Mouse (Mus musculus) adrenal gland, adult 18-20 months (tissue): Measurements from ENCODE around the gene Mpig6b. TPM values are rescaled to one million over a fixed set of nuclear protein-coding genes. Genes with fewer than 3 reads are reported as not detected.
A peak's percentile ranks its signal among the peaks of the same experiment; 100 is the strongest.

ENCODE experiments used
- DNase-seq, 2 experiments: peaks; one replicate each; pipeline ENCODE4 v3.0.0; 2021 to 2022; ENCODE audit warnings: low spot score in 2 of 2
- total RNA-seq, 2 experiments: library from RNA; stranded (reverse); gene quantifications; 1 replicate in 1 of 2; 2 replicates in 1 of 2; pipeline ENCODE4 v1.2.3; 2021

The Mpig6b gene
- total RNA-seq, 2 experiments from 2014 or later = 0.13 to 0.22 TPM

DNA sequence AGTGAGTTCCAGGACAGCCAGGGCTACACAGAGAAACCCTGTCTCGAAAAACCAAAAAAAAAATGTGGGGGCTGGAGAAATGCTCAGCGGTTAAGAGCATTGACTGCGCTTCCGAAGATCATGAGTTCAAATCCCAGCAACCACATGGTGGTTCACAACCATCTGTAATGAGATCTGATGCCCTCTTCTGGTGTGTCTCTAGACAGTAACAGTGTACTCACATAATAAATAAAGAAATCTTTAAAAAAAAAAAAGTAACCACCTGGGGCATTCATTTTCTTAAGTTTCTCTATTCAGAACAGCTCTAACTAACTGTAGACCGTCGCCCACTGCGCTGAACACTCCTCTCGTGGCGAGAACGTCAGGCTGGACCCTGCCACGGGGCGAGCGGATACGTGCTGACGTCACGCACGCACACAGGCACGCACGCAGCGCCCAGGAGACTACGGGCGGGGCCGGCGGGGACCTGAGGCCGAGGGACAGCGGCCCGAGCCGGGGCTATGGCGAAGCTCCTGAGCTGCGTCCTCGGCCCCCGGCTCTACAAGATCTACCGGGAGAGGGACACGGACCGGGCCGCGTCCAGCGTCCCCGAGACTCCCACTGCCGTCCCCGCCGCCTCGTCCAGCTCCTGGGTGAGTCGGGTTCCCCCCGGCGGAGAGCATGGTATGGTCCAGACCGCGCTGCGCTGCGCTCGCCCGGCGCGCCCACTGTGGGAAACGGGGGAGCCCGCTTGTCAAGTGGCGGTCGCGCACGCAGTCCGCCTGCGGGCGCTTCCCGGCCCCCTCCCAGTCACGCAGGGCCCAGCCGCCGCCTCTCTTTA, 23.1 kb upstream of the Mpig6b start, which contains the start of gene Abhd16a:
Gene Abhd16a (plus strand): TSS at position 439 of the 820 bp plus-strand sequence.
- DNase-seq = peak; percentile 89

DNA sequence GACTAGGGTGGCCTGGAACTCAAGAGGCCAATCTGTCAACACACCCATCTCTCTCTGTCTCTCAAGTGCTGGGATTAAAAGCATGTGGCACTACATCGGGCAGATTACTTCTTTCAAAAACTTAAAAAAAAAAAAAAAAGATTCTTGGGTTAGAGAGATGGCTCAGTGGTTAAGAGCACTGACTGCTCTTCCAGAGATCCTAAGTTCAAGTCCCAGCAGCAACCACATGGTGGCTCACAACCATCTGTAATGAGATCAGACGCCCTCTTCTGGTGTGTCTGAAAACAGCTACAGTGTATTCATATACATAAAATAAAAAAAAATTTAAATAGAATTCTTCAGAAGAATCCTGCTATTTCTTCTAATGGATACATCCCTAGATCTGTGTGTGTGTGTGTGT, 22.2 kb upstream of the Mpig6b start:
- no peak for DNase-seq

DNA sequence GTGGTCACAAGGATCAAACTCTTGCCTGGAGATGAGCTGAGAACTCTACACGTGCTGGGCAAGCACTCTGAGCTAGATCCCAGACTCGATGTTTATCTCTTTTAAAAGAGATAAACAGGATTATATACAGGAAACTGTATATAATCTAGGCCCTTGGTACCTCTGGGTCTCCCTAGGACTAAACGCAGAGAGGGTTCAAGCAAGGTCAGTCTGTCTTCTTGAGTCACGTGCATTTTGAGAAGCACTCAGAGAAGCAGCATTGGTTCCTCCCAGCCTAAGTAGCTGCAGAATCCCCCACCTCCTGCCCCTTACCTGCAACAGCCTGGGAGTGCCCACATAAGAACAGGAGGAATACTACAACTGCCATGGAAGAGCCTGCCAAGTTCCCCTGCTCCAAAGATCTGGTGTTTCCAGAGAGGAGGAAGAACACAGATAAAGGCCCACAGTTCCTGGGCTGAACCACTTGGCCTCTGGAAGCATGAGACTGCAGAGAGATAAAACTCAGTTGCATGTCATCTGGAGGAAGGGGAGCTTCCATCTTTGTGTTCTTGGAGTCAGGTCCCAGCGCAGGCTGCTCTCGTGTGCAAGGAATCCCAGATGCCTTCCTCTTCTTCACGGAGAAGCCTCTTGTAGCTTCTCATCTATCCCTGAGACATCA, 19.4 kb upstream of the Mpig6b start, which contains the start of gene Ly6g6f:
Gene Ly6g6f (minus strand): TSS at position 403 of the 658 bp plus-strand sequence.
- no peak for DNase-seq

DNA sequence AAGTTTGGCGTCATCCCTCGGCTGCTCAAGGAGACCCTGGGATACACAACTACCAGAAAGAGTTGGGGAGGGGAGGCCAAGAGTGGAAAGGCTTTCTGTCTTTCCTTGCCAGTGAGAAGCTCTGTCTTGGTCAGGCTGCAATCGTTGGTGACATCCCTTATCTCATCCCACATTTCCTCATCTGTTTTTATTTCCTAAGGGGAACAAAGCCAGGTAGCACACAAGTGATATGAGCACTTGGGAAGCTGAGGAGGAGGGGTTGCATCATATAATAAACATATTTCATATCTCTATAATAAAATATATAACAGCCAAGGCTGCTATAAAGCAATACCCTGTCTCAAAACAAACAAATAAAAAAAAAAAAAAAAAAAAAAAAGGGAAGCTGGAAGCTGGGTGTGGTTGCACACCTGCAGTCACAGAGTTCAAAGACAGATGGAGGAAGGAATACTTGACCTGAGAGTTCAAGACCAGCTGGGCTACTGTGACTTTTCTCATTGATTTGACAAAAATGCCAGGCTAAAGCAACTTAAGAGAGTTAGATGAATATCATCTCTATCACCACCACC, 18.0 kb upstream of the Mpig6b start:
- DNase-seq = no peak

DNA sequence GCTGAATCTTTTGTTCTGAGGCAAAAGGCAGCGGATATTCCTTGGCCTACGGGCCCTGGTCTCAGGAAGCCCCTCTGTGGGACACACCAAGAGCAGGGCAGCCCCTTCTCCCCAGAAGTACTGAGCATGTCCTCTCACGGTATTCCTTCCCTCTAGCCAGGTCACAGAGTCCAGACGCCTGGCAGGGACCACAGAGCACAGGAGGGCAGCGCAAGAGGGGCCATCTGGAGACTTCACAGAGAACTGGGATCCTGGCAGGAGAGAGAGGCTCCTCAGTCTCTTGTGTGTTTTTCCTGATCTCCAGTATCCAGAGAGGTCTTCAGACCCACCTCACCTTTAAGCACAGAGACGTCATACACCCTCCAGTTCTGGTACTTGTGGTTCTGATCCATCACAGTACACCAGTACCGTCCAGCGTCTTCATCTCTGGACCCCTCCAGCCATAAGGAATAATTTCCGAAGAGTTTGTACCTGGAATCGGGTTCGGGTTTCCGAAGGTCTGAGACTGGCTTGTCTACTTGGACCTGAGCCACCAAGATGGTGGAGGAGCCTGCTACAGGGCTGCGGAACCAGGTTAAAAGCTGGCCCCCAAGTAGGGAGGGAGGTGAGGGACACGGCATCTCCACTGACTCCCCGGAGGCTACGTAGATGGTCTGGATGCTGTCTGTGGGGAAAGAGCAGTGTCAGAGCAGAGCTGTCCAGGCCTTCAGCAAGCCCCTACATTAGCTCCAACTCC, 17.0 kb upstream of the Mpig6b start:
- DNase-seq = no peak

DNA sequence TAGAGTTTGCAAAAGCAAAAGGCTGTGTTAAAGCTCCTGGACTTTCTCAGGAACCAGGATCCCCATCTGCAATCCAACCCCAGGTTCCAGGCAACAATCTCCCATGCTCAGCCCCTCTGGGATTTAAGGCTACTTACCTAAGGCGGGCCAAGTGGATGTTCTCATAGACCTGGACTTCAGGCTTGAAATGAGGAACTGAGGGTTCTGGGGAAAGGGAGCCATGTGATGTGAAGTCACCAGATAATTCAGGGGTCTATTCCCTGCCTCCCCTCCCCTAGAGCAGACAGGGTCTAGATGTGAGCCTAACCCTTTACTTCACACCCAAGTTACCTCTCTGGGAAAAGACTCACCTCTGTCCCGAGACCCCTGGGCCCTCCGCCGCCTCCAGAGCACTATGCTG, 14.7 kb upstream of the Mpig6b start:
- no peak for DNase-seq

DNA sequence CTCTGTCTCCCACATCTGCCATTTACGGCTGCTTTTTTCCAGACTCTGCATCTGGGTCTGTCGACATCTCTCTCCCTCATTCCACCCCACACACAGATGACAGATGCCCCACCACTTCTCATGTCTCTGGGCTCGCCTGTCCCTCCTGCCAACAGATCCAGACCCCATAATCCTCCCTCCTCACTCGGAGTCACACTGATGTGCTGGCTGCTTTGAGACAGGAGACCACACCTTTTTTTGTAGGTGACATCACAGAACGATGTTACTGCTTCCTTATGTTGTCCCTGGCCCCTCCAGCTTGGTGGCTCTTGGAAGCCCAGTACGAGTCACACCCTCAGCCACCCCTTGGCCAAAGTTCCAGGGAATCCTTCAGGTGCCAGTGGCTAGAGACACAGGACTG, 14.3 kb upstream of the Mpig6b start:
- no peak for DNase-seq

DNA sequence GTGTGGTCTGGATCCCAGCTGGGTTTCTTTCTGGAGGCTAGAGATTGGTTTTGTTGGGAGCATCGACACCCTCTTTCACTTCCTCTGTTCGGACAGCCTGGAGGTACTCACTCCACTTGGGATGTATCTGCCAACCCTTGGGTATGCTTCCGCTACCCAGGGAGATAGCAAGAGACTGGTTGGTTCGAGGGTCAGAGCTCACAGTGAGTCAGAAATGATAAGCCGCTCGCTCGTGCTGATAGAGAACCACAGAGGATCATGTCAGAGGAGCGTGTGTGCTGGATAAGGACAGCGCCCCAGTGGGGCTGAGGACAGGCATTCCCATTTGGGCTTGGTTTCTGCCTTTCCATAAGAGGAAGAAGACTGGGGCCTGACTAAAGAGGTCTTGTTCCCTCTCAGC, 13.8 kb upstream of the Mpig6b start:
- DNase-seq = no peak

DNA sequence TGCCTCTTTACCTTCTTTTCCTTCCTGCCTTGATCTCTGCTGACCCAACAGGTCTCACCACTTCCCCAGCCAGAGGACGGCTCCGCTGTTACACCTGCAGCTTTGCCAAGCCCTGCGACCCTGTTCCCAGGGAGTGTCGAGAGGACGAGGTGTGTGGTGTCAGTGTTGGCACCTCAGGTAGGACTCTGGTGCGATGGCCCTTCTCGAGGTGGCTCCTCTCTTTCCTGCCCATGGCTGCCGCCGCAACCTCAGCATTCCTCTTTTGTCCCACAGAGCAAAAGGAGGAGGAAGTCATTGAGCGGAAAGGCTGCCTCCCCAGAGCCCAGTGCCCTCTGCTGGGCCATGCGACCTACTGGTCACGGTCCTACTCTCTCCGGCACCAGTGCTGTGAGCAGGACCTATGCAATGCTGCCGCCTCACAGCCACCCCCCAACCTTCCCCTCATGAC, 11.8 kb upstream of the Mpig6b start, which contains the start of gene Ly6g6d:
Gene Ly6g6d (minus strand): TSS at position 280 of the 448 bp plus-strand sequence.
- no peak for DNase-seq

DNA sequence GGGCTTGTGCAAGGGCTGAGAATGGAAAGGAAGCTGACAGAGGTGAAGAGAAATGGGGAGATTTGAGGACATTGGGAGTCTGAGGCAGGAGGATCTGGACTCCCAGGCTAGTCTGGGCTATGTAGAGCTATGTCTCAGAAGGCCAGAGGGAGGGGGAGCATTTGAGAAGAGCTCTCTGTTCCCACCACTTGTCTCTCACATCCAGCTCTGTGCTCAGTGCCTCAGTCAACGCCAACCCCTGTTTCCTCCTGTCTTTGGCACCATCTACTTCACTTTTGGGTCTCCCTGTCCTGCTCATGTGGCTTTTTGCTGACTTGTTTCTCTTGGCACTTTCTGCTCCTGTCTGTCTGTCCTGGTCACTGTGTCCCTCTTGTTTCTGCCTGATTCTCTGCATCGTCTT, 11.3 kb upstream of the Mpig6b start:
- no peak for DNase-seq

DNA sequence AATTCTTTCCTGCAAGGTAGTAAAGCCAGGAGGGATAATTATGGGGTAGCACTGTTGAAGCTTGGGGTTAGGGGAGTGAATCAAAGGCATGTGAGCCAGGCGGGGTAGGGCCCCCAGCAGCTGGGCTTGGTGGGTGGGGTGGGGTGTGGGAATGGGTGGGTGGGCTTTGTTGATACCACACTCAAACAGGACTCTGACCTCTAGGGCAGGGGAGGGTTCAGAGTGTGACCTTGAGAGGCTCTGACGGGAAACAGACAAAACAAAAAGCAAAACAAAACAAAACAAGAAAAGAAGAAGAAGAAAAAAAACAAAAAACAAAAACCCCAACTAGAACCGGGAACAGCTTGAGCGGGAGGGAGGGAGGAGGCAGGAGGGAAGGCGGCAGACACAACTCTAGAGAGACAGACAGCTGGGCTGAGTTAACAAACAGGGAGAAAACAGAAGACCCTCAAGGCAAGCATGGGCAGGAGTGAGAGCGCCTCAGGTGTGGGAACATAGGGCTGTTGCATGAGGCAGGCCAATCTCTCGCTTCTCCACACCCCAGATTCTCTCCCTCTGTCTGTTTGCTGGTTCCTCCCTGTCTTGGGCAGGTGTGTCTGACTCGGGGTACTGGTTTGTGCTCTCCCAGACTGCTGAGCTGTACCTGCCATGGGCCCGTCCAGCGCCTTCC, 10.7 kb upstream of the Mpig6b start, which contains the start of gene Ly6g6e:
Gene Ly6g6e (plus strand): TSS at position 396 of the 670 bp plus-strand sequence.
- DNase-seq = no peak

DNA sequence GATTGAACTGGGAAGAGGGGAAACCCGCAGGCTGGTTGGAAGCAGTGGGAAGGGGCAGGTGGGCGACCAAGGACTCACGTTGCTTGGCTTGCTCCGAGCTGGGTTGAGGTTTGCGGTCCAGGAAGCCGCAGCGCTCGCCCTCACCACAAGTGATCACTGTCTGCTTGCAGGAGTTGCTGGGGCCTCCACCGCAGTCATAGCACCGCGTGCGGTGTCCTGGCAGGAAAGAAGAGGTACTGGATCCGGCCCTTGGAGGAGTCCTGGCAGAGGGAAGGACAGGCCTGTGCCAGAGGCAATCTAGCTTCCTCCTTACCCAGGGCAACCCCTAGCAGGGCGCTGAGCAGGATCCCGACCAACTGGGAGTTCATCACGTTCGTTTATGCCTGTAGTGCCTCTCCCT, 8.1 kb upstream of the Mpig6b start:
- no peak for DNase-seq

DNA sequence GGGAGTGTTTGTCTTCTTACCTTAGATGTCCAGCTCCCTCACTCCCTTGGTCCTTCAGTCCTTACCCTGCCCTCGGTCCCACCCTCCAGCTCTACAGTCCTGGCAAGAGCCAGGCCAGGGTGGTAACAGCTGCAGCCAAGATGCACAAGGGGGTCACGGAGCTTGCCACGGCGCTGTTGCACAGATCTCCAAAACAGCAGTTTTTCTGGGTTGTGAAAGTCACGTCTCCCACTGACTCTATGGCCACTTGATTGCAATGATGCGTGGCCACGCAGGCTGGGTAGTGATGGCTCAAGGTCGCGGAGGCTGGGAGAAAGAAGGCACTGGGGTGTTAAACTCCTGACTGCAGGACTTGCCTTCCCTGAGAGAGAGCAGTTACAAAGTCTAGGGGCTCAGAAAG, 5.5 kb upstream of the Mpig6b start:
- no peak for DNase-seq

DNA sequence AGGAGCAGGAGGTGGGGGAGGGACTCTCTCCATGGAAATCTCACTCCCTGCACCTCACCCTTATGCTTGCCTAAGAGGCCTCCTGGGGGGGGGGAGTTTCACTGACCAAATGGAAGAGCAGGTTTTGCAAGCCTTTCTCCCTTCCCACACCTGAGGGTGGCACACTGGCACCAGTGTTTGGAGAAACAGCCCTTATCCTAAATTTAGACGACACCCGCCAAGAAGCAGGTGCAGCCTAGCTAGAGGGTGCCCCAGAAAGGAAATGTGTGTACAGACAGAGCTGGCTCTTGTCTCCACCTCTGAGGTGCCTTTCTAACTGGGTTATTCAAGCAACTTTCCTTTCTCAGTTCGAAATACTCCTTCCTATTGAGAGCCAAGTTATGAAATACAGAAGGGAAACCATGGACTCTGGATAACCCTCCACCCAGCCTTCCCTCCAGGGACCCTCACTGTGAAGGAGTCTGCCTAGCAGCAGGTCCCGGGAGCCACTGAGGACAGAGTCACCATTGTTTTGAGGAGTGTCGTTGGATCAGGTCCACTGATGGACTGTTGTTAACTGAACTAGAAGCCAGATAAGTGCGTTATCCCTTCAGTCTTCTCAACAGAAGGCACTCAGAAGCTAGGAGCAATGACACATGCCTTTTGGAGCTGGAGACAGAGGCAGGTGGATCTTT, 4.7 kb upstream of the Mpig6b start:
- no peak for DNase-seq

DNA sequence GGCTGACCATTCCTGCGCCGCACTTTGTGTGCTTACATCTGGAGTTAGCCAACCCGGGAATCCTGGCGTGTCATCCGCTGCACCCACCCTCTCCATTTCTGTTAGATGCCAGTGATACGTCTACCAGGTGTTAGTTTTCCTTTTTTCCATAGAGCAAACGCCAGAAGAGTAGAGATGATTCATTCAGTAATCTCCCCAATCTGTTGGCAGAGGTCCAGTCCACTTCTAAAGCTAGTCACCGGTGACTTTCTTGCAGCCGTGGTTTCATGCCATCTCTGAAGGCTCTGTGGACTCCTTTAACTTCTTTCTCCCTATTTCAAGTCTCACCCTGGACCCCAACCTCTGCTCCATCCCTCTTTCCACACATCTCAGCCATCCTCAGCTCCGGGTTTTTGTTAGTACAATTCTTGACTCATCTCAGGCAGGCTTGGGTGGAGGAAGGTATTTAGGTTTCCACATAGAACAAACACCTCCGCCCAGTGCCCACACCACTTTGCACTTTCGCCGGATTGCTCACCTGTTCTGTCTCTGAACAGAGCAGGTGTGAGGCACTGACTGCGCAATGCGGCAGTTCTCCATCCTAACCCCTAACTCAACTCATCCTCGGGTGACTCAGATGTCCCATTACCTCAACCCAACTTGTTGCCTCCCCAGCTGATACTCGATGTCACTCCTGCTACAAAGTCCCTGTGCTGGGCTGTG, 2.4 kb upstream of the Mpig6b start:
- no peak for DNase-seq

DNA sequence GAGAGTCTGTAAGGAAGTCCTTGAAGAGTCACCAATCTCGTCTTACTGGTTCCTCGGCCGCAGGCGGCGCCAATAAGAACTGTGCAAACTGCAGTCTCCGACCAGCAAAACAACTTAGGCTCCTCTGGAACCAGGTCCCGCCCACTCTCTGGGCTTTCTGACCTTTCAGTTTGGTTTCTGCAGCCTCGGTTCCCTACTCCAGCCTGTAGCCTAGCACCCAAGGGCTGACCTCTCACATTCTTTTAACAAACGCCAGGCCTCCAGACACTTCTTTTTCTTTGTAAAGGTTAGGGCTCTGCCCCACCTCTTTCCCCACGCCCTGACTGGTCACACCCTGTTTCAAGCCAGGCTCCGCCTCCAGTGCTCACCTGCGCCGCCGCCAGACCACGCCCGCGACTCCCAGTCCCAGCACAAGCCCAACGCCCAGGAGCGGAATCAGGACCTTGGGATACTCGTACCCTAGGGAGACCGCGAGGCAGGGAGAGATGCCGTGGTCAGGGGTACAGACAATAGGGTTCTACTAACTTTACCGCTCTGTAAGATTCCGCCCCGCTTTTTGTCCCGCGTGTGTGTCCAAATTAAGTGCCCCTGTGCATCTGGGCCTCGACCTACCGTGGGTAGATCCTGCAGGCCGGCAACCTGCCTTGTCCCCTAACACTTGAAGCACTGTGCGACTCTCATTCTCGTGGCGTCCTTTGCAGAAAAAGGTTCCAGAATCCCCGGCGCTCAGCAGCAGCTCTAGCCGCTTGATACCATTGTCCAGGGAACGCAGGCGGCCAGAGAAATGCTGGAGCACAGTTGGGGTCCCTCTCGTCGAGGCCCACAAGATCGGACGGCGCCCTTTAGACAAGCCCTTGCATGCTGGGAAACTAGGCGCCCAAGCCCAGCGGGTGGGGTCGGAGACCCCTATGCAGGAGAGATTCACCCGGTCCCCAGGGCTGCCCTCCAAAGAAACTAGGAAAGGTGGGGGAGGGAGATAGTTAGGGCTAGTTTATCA, 735 bp downstream of the Mpig6b start, which contains the start of gene Ly6g6c:
Gene Ly6g6c (plus strand): TSS at position 438 of the 997 bp plus-strand sequence.
- DNase-seq = no peak

DNA sequence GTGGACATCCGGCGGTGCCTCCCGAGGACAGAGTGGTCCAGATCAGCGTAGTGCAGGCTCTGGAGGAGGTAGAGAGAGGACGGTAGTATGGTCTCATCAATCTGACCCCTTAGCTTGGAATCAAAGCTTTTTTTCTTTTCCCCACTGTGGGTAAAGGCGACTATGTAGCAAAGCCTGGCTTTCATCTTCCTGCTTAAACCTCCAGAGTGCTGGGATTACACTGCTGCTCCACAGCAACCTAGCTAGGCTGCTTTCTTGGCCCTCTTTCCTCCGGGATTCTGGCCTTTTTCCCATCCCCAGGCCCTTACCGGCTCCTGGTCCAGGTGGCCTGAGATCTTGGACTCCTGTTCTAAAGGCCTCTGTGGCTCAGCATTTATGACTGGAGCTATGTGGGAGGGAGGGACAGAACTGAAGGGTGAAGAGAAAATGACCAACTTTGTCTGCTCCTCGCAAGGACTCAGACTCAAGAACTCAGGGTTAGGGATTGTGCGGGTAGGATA, 1.6 kb downstream of the Mpig6b start:
- DNase-seq = no peak

DNA sequence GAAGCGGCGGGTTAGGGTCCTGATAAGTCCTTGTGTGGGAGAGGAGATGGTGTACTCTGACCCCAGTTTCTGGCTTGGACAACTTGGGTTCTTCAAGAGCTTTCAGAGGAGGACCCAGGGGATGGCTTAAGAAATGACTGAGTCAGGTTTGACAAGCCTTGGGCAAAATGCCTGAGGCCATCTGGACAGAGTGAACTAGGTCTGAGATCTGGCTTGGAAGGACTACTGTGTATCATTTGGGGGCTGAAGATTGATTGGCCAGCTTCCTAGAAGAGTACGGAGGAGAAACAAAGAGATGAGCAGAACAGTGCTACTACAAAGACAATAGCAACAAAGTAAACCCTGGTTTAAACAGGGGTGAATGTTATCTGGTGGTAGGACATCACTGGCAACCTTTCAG, 2.5 kb downstream of the Mpig6b start:
- DNase-seq = no peak
